ENCODE assay signal across 11 mouse cellular contexts in the genomic region with DNA sequence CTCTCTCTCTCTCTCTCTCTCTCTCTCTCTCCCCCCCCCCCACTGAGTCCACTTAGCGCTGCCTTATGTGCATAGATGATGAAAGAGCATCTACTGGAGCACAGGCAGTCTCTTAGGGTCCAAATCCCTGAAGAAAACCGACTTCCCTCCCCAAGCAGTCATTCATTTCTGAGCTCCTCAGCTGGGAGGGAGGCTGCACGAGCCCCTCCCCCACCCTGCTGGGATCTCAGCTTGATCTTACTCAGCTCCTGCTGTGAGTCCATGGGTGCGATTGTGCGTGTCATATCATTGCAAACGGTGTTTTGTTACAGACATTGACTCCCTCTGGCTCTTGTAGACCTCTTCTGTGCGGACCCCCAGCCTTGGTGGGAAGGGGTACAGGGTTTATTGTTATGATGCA. TPM values are rescaled to one million over a fixed set of nuclear protein-coding genes. Genes with fewer than 3 reads are reported as not detected.
DNase-seq lines count a peak whose midpoint lies in the region; ATAC-seq lines count a peak whose summit lies in the region.
"Had no signal": no experiment of that assay in that cellular context is flagged by ENCODE, and none has a peak within 500 bp of the region (broad histone marks: within the 10 kb centered on the region; RNA-seq: fewer than 3 reads in every experiment).

No protein-coding gene starts in this region.

- WGBS in limb, embryonic 13.5 days, result 13% methylated on average over 7 of the region's 7 CpGs

- peak overlapping the region; percentile 45 for H3K4me2 ChIP-seq in limb, embryonic 13.5 days (replicated peaks)

- H3K4me3 ChIP-seq in limb, embryonic 13.5 days, result no peak overlapping the region

- no peak overlapping the region for H3K9ac ChIP-seq in limb, embryonic 13.5 days

- intact Hi-C loops in left cerebral cortex, postnatal 36 days (cut with DNase I), result no loop called here

- H3K4me1 ChIP-seq in limb, embryonic 13.5 days, result 0 out of 2 replicates have a peak, but pooled peaks cover 2% of the 10 kb centered on the region

- no peaks in the 10 kb centered on the region for H3K9me3 ChIP-seq in limb, embryonic 13.5 days

- no peak overlapping the region for H3K27ac ChIP-seq in limb, embryonic 13.5 days

- H3K36me3 ChIP-seq in limb, embryonic 13.5 days, result no peaks in the 10 kb centered on the region
- H3K36me3 ChIP-seq in splenic B cell, adult 2 months (ENCODE audit: control insufficient read depth, insufficient read depth, low read length, poor library complexity, severe bottlenecking), result no peaks in the 10 kb centered on the region

- H3K27me3 ChIP-seq in limb, embryonic 13.5 days, result no peaks in the 10 kb centered on the region
- H3K27me3 ChIP-seq in splenic B cell, adult 2 months (ENCODE audit: control insufficient read depth, insufficient read depth, low read length, poor library complexity, severe bottlenecking), result no peaks in the 10 kb centered on the region

- peak; percentile 25 to 43 for DNase-seq in cerebellum, postnatal 25 days
- DNase-seq in cerebellum, adult 9-11 months, result no peak
- peak; percentile 43 for DNase-seq in right cerebral cortex, postnatal 14 days
- no peak for DNase-seq in right cerebral cortex, postnatal 25 days
- peak; percentile 2 for DNase-seq in splenic B cell, adult 2 months (ENCODE audit: low read depth, low spot score)
- DNase-seq in ovary, postnatal 10 days (ENCODE audit: low spot score), result no peak
- no peak for DNase-seq in left cerebral cortex, postnatal 36 days (ENCODE audit: low spot score in 2 of 2)

- no peak for ATAC-seq in limb, embryonic 13.5 days (ENCODE audit: low FRiP score, low read depth)

RNA-seq across cellular contexts. Expression of a gene that starts 35.1 kb away (rescaled TPM):
- polyA plus RNA-seq in limb, embryonic 13.5 days (2015; fragmentation: Nextera tagmentation; extraction: Ambion mirVana), result 0.05 TPM in 1 of 2 replicates, not detected in the other
- total RNA-seq in left cerebral cortex, postnatal 36 days (2021), result not detected
- total RNA-seq: hematopoietic stem cell, adult 5-6 weeks; left cerebral cortex, postnatal 25 days; megakaryocyte progenitor cell, adult 5-6 weeks had no signal

Comparison
In these comparisons a context has a peak if more than half of its experiments do, and no peak if none do; other contexts are left out.
1. DNase-seq: peak in cerebellum, postnatal 25 days (2 of 2), right cerebral cortex, postnatal 14 days (single experiment) and splenic B cell, adult 2 months (single experiment); none in cerebellum, adult 9-11 months (single experiment), right cerebral cortex, postnatal 25 days (single experiment), ovary, postnatal 10 days (single experiment) and left cerebral cortex, postnatal 36 days (0 of 2).